Mouse (Mus musculus) neural tube, embryonic 13.5 days (tissue): Measurements from ENCODE around the gene Gm42372. TPM values are rescaled to one million over a fixed set of nuclear protein-coding genes. Genes with fewer than 3 reads are reported as not detected.
A peak's percentile ranks its signal among the peaks of the same experiment; 100 is the strongest.

Source experiments
- ATAC-seq: fragments of 200-750 bp; cut with Nextera tagmentation; 2 replicates; pipeline ENCODE4 v1.8.0; 2017; ENCODE audit warnings: low read depth, mild to moderate bottlenecking, moderate TSS enrichment, moderate library complexity
- H3K27ac ChIP-seq: fragments of 300-500 bp; sonication (generic); replicated peaks from 2 replicates; pipeline ENCODE4 v1.5.1; 2015; ENCODE audit warnings: moderate library complexity, mild to moderate bottlenecking, inconsistent platforms
- H3K27me3 ChIP-seq: fragments of 300-500 bp; sonication (generic); 2 replicates; pipeline ENCODE4 v1.6.1; 2015; ENCODE audit warnings: mild to moderate bottlenecking, inconsistent platforms
- H3K36me3 ChIP-seq: fragments of 300-500 bp; sonication (generic); 2 replicates; pipeline ENCODE4 v1.6.1; 2015; ENCODE audit warnings: mild to moderate bottlenecking, inconsistent platforms
- H3K4me1 ChIP-seq: fragments of 300-500 bp; sonication (generic); replicated peaks from 2 replicates; pipeline ENCODE4 v1.6.1; 2015; ENCODE audit warnings: inconsistent platforms
- H3K4me2 ChIP-seq: fragments of 300-500 bp; sonication (generic); 2 replicates; pipeline ENCODE4 v1.6.1; 2015; ENCODE audit warnings: inconsistent platforms, mild to moderate bottlenecking, moderate library complexity
- H3K4me3 ChIP-seq: fragments of 300-500 bp; sonication (generic); 2 replicates; pipeline ENCODE4 v1.5.1; 2015; ENCODE audit warnings: mild to moderate bottlenecking, inconsistent platforms
- H3K9ac ChIP-seq: fragments of 300-500 bp; sonication (generic); 2 replicates; pipeline ENCODE4 v1.6.1; 2015; ENCODE audit warnings: moderate library complexity, mild to moderate bottlenecking, inconsistent platforms
- H3K9me3 ChIP-seq: fragments of 300-500 bp; sonication (generic); 2 replicates; pipeline ENCODE4 v1.6.1; 2016; ENCODE audit warnings: inconsistent platforms
- WGBS: fragments of 180-500 bp; shearing (Covaris S2); methylation state at CpG from one replicate; pipeline ENCODE4 v1.1.7; 2015; 5-methylcytosine and 5-hydroxymethylcytosine counted together
- polyA plus RNA-seq: library from polyadenylated mRNA; unstranded; fragments of >200 nt; fragmentation: Nextera tagmentation; extraction: Ambion mirVana; gene quantifications from 2 replicates; pipeline ENCODE4 v1.2.1, GENCODE M21; 2015

Gm42372 gene
- 3.3 and 3.5 TPM in 2 replicates for polyA plus RNA-seq

DNA sequence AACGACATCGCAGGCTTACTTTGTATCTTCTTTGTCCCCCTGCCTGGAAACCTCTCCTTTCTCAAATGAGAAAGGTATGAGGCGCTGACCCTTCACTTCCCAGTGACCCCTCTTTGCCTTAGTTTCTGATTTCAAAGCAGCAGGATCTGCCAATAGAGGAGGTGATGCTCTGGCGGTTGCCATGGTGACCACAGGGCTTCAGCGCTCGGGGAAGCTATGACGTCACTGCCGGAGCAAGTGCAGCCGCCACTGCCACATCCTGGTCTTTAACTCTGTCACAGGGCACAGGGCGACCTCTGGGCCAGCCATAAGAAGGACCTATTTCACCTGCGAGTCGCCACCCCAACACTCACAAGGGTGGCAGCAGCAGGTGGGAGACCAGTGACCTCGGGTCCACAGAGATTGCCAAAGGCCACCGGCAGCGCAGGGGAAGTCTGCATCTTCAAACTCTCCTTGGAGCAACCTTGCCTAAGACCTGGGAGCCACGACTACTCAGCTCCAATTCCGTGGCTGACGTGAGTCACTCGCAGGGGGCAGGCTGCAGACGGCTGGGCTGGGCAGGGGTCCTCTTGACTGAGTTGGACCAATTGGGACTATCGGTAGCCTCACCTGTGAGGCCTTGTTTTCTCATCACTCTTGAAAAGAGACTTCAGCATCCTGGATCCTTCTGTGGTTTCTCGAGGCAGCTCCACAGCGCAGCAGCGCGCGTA is at the start of gene Gm42372:
Gm42372 (plus strand) TSS at position 228 of the 710 bp plus-strand sequence.
- Histone ChIP-seq H3K4me3 (peak within 1 kb of the TSS; percentile 48), H3K4me1 (peaks cover 64% of the 10 kb centered on the region), H3K4me2 (peak within 1 kb of the TSS; percentile 77), H3K27ac (peak within 1 kb of the TSS; percentile 79), H3K36me3 (no peaks in the 10 kb centered on the region), H3K27me3 (no peaks in the 10 kb centered on the region), H3K9me3 (no peaks in the 10 kb centered on the region), H3K9ac (peak within 1 kb of the TSS; percentile 74)
- 21% methylated on average over 26 of the region's 26 CpGs for WGBS
- ATAC-seq, result peak; percentile 68

DNA sequence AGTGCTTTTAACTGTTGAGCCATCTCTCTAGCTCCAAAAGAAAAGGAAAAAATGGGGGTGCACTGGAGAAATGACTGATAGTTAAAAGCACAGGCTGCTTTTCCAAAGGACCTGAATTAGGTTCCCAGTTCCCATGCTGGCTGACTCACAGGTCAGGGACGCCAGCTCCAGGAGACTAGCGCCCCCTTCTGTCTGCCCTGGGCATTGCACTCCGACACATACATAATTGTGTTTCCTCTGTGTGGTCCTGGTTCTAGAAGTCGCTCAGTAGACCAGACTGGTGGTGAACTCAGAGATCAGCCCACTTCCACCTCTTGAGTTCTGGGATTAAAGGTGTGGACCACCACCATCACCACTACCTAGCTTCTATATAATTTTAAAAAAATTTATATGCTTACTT is 45.6 kb upstream of the Gm42372 start:
- no peaks in the 10 kb centered on the region for H3K27me3 ChIP-seq
- H3K9me3 ChIP-seq, result no peaks in the 10 kb centered on the region
- H3K4me1 ChIP-seq, result peaks cover 45% of the 10 kb centered on the region
- no peak overlapping the region for H3K9ac ChIP-seq
- no peak overlapping the region for H3K4me2 ChIP-seq
- no peak overlapping the region for H3K27ac ChIP-seq
- 40% methylated on average over 4 of the region's 4 CpGs for whole genome bisulfite sequencing
- H3K4me3 ChIP-seq, result no peak overlapping the region
- ATAC-seq, result no peak
- H3K36me3 ChIP-seq, result no peaks in the 10 kb centered on the region

DNA sequence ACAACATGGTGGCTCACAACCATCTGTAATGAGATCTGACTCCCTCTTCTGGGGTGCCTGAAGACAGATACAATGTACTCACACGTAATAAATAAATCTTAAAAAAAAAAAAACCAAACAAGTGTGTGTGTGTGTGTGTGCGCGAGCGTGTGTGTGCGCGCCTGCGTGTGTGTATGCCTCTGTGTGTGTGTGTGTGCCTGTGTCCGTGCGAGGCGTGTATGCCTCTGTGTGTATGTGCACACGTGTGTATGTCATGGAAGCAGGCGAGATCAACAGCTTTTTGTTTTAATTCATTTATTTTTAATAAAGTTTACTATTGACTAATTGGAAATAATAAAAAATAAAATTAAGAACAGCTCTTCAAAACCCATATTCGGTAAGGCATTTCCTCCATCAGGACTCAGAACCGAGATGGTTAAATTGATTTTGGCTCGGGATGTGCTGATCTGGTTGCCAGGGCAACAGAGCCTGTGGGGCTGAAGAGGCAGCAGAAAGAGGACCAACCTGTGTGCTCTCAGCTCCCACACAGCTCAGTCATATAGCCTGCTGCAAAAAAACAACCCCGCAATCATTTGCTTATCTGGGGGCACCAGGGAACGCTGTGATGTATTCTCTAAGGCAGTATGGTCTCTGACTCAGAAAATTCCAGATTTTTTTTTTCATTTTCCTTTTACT is 44.6 kb upstream of the Gm42372 start:
- no peak overlapping the region for H3K4me3 ChIP-seq
- H3K36me3 ChIP-seq, result no peaks in the 10 kb centered on the region
- peak overlapping the region; percentile 31 for H3K4me2 ChIP-seq
- WGBS, result 65% methylated on average over 17 of the region's 17 CpGs
- H3K9me3 ChIP-seq, result no peaks in the 10 kb centered on the region
- H3K27me3 ChIP-seq, result no peaks in the 10 kb centered on the region
- ATAC-seq, result peak; percentile 84
- peaks cover 45% of the 10 kb centered on the region for H3K4me1 ChIP-seq
- no peak overlapping the region for H3K9ac ChIP-seq
- peak overlapping the region; percentile 83 for H3K27ac ChIP-seq

DNA sequence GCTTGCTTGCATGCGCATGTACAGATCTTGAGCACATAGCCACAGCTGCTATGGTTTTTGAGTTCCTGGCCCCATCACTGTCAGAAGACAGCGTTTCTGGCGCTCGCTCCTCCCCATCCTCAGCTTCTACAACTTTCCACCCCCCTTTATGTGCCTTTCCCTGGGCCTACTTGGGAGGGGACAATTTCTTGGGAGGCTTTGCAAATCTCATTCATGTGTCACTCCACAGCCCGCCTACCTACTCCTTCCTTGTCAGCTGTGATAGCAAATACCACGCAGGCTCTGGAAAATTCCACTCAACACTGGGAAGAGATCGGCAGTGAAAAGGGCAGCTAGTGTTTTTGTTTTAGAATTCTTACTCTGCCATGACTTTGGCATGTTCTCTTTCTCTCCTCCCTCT is 42.6 kb upstream of the Gm42372 start:
- ATAC-seq, result no peak
- no peak overlapping the region for H3K4me3 ChIP-seq
- peaks cover 53% of the 10 kb centered on the region for H3K4me1 ChIP-seq
- no peaks in the 10 kb centered on the region for H3K9me3 ChIP-seq
- no peak overlapping the region for H3K4me2 ChIP-seq
- WGBS, result 59% methylated on average over 7 of the region's 7 CpGs
- H3K36me3 ChIP-seq, result no peaks in the 10 kb centered on the region
- peaks cover 1% of the 10 kb centered on the region for H3K27me3 ChIP-seq
- peak overlapping the region; percentile 47 for H3K27ac ChIP-seq
- no peak overlapping the region for H3K9ac ChIP-seq

DNA sequence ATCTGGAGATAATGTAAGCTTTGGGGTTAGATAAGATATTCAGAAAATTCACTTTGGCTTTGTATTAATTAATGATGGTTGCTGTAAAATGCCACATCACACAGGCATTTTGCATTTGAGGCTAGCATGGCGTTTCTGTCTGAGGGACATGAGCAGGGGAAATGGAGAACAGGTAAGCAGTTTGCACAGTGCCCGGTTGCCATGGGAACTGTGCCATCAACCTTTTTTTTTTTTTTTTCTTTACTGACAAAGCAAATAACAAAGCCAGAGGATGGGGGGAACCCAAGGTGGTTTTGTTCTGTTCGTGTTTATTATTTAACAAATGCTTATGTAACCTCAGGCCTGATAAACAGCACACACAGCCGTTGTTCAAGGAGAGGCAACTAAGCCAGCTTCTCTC is 40.0 kb upstream of the Gm42372 start:
- no peak for ATAC-seq
- Histone ChIP-seq H3K36me3 (no peaks in the 10 kb centered on the region), H3K27ac (peak overlapping the region; percentile 96), H3K4me2 (no peak overlapping the region; the same call in 1 of the 2 replicates), H3K27me3 (peaks cover 16% of the 10 kb centered on the region), H3K4me1 (peaks cover 78% of the 10 kb centered on the region), H3K9me3 (no peaks in the 10 kb centered on the region), H3K4me3 (no peak overlapping the region), H3K9ac (no peak overlapping the region)
- 46% methylated on average over 4 of the region's 4 CpGs for WGBS

DNA sequence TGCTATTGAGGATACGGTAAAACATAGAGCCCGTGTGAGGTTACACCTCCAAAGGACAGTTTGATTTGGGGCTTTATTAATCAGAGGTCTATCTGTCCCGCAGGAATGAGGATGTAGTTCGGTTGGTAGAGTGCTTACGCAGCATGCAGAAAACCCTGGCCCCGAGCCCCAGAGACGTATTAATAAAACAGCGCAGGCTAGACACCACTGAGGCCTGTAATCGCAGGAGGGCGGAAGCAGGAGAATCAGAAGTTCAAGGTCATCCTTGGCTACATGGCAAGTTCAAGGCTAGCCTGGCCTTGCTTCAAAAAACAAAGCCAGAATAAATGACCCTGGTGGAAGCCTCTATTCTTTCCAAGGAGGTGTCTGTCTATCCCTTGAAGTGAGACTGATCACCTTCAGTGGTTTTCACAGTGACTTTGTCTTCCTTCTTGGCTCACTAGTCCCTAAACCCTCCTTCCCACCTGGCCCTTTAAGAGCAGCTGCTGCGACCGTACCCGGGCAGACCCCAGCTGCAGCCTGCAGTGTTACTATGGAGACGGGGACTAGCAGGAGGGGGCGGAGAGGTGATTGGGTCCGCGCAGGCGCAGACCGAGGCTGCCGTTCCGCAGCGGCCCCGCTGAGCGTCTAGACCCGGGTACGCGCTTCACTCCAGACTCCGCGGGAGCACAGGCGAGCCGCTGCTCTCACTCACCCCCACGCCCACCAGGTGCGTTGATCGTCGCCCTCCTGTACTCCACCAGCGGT is 38.7 kb upstream of the Gm42372 start, which contains the start of gene Pnmal2:
Pnmal2 (plus strand) TSS at position 622 of the 747 bp plus-strand sequence.
- Histone ChIP-seq H3K9ac (peak within 1 kb of the TSS; percentile 98), H3K27ac (peak within 1 kb of the TSS; percentile 96), H3K9me3 (no peaks in the 10 kb centered on the region), H3K4me3 (peak within 1 kb of the TSS; percentile 88), H3K27me3 (peaks cover 23% of the 10 kb centered on the region), H3K4me1 (peaks cover 78% of the 10 kb centered on the region), H3K36me3 (0 out of 2 replicates have a peak, but pooled peaks cover 9% of the 10 kb centered on the region), H3K4me2 (peak within 1 kb of the TSS; percentile 82)
- 8% methylated on average over 36 of the region's 36 CpGs for WGBS
- ATAC-seq, result peak; percentile 87

DNA sequence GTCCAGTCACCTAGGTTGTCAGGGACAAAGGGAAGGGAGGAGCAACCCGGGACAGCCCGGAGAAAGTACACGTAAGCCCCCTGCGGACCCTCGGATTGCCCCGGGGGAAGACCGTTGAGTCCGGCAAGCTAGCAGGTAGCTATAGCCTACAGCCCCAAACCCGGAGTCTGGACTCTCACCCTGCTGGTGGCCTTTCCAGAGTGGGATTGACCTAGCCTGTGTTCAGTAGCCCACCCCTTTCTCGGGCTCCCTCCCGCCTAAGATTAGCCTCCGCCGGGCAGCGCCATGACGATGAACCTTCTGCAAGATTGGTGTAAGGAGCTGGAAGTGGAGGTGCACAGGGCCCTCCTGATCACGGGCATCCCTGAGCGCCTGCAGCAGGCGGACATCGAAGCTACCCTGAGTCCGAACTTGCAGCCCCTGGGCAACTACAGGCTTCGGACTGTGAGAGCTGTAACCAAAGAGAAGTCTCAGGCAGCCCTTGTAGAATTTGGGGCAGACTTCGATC is 38.0 kb upstream of the Gm42372 start:
- H3K9ac ChIP-seq, result peak overlapping the region; percentile 98
- H3K36me3 ChIP-seq, result 0 out of 2 replicates have a peak, but pooled peaks cover 9% of the 10 kb centered on the region
- H3K4me2 ChIP-seq, result peak overlapping the region; percentile 82
- peak overlapping the region; percentile 96 for H3K27ac ChIP-seq
- WGBS, result 2% methylated on average over 22 of the region's 22 CpGs
- no peaks in the 10 kb centered on the region for H3K9me3 ChIP-seq
- ATAC-seq, result peak; percentile 4; the same call in 1 of the 2 replicates
- H3K4me3 ChIP-seq, result peak overlapping the region; percentile 88
- peaks cover 24% of the 10 kb centered on the region for H3K27me3 ChIP-seq
- peaks cover 79% of the 10 kb centered on the region for H3K4me1 ChIP-seq

DNA sequence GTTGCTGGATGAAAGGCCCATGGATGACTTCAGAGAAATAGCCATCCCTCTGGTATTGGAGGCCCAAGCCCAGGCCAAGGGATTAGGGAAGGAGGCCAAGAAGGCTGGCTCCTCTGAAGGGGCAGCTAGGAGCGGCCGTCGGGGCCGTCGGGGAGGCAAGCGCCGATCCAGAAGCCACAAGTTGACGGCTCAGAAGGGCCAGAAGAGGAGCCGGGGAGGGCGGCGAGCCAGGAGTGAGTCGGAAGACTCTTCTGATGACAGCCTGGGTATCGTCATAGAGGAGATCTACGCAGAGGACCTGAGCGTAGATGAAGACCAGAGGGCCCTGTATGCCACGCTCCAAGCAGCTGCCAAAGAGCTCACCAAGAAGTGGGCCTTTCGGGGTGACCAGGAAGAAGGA is 37.5 kb upstream of the Gm42372 start:
- H3K36me3 ChIP-seq, result 0 out of 2 replicates have a peak, but pooled peaks cover 9% of the 10 kb centered on the region
- peak overlapping the region; percentile 96 for H3K27ac ChIP-seq
- peaks cover 24% of the 10 kb centered on the region for H3K27me3 ChIP-seq
- H3K9me3 ChIP-seq, result no peaks in the 10 kb centered on the region
- peaks cover 79% of the 10 kb centered on the region for H3K4me1 ChIP-seq
- H3K9ac ChIP-seq, result peak overlapping the region; percentile 98
- 9% methylated on average over 17 of the region's 17 CpGs for WGBS
- peak overlapping the region; percentile 88 for H3K4me3 ChIP-seq
- no peak for ATAC-seq
- H3K4me2 ChIP-seq, result peak overlapping the region; percentile 82

DNA sequence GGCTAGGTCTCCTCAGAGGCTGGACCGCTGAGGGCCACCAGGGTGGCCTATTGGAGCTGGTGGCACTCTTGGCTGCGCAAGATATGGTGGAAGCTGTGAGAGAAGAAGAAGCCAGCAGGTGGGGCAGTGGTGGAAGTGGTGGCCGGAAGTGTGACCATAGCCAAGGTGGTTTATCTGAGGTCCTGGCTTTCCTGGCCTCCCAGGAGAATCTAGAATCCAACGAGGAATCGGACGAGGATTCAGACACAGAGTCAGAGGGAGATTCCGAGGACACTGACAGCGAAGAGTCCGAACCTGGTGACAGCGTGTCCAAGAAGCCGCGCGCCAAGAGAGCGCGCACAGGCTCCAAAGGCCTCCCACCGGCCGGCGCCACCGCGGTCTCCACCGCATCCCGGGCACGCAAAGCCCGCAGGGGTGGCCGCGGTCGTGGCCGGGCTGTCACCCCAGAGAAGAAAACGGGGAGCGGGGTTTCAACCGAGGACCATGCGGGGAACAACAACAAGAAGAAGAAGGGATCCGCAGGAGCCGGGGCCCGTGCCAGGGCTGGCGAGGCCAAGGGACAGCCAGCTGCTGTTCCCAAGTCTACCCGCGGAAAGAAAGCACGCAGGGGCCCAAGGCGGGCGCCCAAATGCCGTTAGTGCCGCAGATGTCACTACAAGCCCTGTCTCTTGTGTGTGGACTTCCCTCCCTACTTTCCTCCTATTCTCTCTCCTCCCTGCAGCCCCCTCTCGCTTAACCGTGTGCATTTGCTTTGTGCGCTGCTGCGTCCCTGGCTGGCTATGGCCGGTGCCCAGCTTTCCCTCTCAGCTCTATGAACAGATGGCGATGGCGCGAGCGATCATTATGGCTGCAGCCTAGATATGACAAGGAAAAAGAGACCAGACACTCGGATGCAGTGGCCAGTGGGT is 36.2 kb upstream of the Gm42372 start:
- H3K27me3 ChIP-seq, result peaks cover 24% of the 10 kb centered on the region

DNA sequence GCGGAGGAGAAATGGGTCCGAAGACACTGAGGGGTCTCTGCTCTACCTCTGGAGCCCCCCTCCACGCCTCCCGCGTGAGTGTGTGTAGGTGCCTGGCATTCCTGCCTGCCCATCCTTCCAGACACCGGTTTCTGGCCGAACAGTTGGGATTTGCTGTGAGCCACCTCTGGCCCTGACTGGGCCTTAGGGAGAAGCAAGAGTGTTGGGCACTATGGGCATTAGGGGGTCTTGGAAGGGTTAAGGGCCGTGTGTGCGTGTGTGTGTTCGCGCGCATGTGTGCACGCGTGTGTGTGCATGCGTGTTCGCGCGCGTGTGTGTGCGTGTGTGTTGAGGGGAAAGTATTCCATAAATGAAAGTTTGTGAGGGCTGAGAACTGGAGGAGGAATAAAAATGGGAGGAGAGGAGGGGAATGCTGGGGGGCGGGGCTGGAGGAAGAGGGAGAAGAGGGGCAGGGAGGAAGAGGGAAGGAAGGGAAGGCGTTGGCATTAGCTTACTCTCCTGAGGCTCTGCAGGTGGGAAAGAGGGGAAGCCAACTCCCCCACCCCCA is 35.5 kb upstream of the Gm42372 start:
- H3K27me3 ChIP-seq, result peaks cover 24% of the 10 kb centered on the region
- H3K27ac ChIP-seq, result peak overlapping the region; percentile 86
- H3K9ac ChIP-seq, result peak overlapping the region; percentile 98
- H3K36me3 ChIP-seq, result 0 out of 2 replicates have a peak, but pooled peaks cover 9% of the 10 kb centered on the region
- ATAC-seq, result no peak
- no peaks in the 10 kb centered on the region for H3K9me3 ChIP-seq
- H3K4me3 ChIP-seq, result peak overlapping the region; percentile 88
- peaks cover 91% of the 10 kb centered on the region for H3K4me1 ChIP-seq
- peak overlapping the region; percentile 82 for H3K4me2 ChIP-seq
- WGBS, result 14% methylated on average over 20 of the region's 22 CpGs

More for the DNA sequence above, 36.2 kb upstream of the Gm42372 start:
- peak overlapping the region; percentile 98 for H3K9ac ChIP-seq
- under 1% methylated on average over 53 of the region's 53 CpGs for WGBS
- 0 out of 2 replicates have a peak, but pooled peaks cover 9% of the 10 kb centered on the region for H3K36me3 ChIP-seq
- peaks cover 85% of the 10 kb centered on the region for H3K4me1 ChIP-seq
- no peaks in the 10 kb centered on the region for H3K9me3 ChIP-seq
- peak overlapping the region; percentile 82 for H3K4me2 ChIP-seq
- peak overlapping the region; percentile 88 for H3K4me3 ChIP-seq
- no peak for ATAC-seq
- H3K27ac ChIP-seq, result peak overlapping the region; percentile 86
